Comparison of ENCODE assay signal across 26 mouse cellular contexts in the genomic region with DNA sequence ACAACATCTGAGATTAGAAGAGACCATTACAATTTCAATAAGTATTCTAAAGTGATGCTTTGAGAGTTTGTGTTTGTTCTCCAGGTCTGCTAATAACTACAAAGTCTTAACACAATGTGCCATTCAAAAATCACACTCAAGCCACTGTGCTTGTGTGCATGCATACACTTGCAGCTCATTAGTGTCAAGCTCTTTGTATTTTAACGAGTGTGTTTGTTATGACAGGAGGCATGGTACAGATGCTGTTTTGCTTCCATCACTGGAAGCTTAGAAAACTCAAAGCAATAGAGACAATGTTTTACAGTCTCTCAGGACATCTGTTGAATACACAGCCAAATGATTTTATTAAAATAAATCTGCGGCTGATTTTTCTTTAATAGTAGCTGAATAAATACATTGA.
DNase-seq lines count a peak whose midpoint lies in the region; ATAC-seq and TF ChIP-seq lines count a peak whose summit lies in the region.
"Had no signal": no experiment of that assay in that cellular context is flagged by ENCODE, and none has a peak within 500 bp of the region (broad histone marks: within the 10 kb centered on the region; RNA-seq: fewer than 3 reads in every experiment).

No protein-coding gene starts in this region.

- 26% methylated on average over 2 of the region's 2 CpGs for WGBS in forebrain, embryonic 14.5 days
- 38% methylated on average over 2 of the region's 2 CpGs for WGBS in forebrain, embryonic 13.5 days
- 23% methylated on average over 2 of the region's 2 CpGs for WGBS in forebrain, embryonic 16.5 days
- 51% methylated on average over 2 of the region's 2 CpGs for WGBS in forebrain, embryonic 12.5 days

- no peaks in the 10 kb centered on the region for H3K36me3 ChIP-seq in forebrain, embryonic 14.5 days (ENCODE audit: control insufficient read depth, insufficient read depth, low read length)
- no peaks in the 10 kb centered on the region for H3K36me3 ChIP-seq in forebrain, embryonic 13.5 days (ENCODE audit: poor library complexity, severe bottlenecking)
- H3K36me3 ChIP-seq in forebrain, embryonic 16.5 days (ENCODE audit: control insufficient read depth, insufficient read depth) = no peaks in the 10 kb centered on the region
- no peaks in the 10 kb centered on the region for H3K36me3 ChIP-seq in forebrain, embryonic 12.5 days (replicated peaks)
- H3K36me3 ChIP-seq: embryonic facial prominence, embryonic 13.5 days; embryonic facial prominence, embryonic 15.5 days; G1E had no signal

- TF ChIP-seq POLR2A in brain, embryonic 14.5 days (IDR thresholded peaks at IDR 0.05; ENCODE audit: borderline replicate concordance, extremely low read depth, insufficient read depth, insufficient read length, poor library complexity, severe bottlenecking) = no peak

- DNase-seq in forebrain, embryonic 14.5 days (ENCODE audit: low spot score) = peak; percentile 45
- peak; percentile 46 for DNase-seq in brain, embryonic 14.5 days (ENCODE audit: low read depth)
- peak; percentile 44 for DNase-seq in retina, postnatal 1 day
- no peak for DNase-seq in layer of hippocampus, adult 2 months (ENCODE audit: low spot score in 2 of 2)
- DNase-seq: adrenal gland, adult 8-10 months; adrenal gland, postnatal 14 days; adrenal gland, postnatal 36 days; B cell, adult 2 months; cerebellum, adult 11 months; cerebellum, adult 18-20 months; cerebellum, adult 8-10 months; cerebellum, adult 9-11 months; cerebellum, postnatal 14 days; cerebellum, postnatal 36 days; embryo, embryonic 11 days had no signal

- H3K4me3 ChIP-seq in forebrain, embryonic 14.5 days (ENCODE audit: low read depth, low read length) = no peak overlapping the region
- H3K4me3 ChIP-seq in forebrain, embryonic 13.5 days = no peak overlapping the region
- no peak overlapping the region for H3K4me3 ChIP-seq in forebrain, embryonic 16.5 days (replicated peaks; ENCODE audit: low read length)
- no peak overlapping the region for H3K4me3 ChIP-seq in forebrain, embryonic 12.5 days (replicated peaks)
- H3K4me3 ChIP-seq in layer of hippocampus, adult 2 months = no peak overlapping the region
- H3K4me3 ChIP-seq: embryonic facial prominence, embryonic 13.5 days; embryonic facial prominence, embryonic 15.5 days; erythroblast, embryonic 14.5 days had no signal

- TF ChIP-seq CTCF in brain, embryonic 14.5 days (IDR thresholded peaks at IDR 0.05; ENCODE audit: borderline replicate concordance, extremely low read depth, insufficient read depth, insufficient read length) = no peak
- TF ChIP-seq CTCF in layer of hippocampus, adult 2 months (conservative IDR thresholded peaks at IDR 0.05) = no peak

- ATAC-seq in forebrain, embryonic 14.5 days = peak; percentile 18; the same call in 1 of the 2 replicates
- ATAC-seq in forebrain, embryonic 13.5 days = no peak
- ATAC-seq in forebrain, embryonic 16.5 days = peak; percentile 77
- ATAC-seq in forebrain, embryonic 12.5 days (ENCODE audit: low FRiP score) = no peak
- ATAC-seq: activated CD4-positive, CD25-positive, alpha-beta regulatory T cell, adult 4 months; CD4-positive, CD25-positive, alpha-beta regulatory T cell, adult 4 months; Patski had no signal

- H3K9me3 ChIP-seq in forebrain, embryonic 14.5 days (replicated peaks; ENCODE audit: control insufficient read depth, low read length) = no peaks in the 10 kb centered on the region
- no peaks in the 10 kb centered on the region for H3K9me3 ChIP-seq in forebrain, embryonic 13.5 days (replicated peaks)
- H3K9me3 ChIP-seq in forebrain, embryonic 16.5 days (ENCODE audit: control insufficient read depth, low read length) = no peaks in the 10 kb centered on the region
- no peaks in the 10 kb centered on the region for H3K9me3 ChIP-seq in forebrain, embryonic 12.5 days
- H3K9me3 ChIP-seq: embryonic facial prominence, embryonic 13.5 days; embryonic facial prominence, embryonic 15.5 days; G1E had no signal

- H3K4me1 ChIP-seq in forebrain, embryonic 14.5 days (ENCODE audit: control insufficient read depth, insufficient read depth, low read length) = no peaks in the 10 kb centered on the region
- no peaks in the 10 kb centered on the region for H3K4me1 ChIP-seq in forebrain, embryonic 13.5 days
- H3K4me1 ChIP-seq in forebrain, embryonic 16.5 days (replicated peaks; ENCODE audit: control insufficient read depth, insufficient read depth, low read length) = no peaks in the 10 kb centered on the region
- H3K4me1 ChIP-seq in forebrain, embryonic 12.5 days = 0 out of 2 replicates have a peak, but pooled peaks cover 4% of the 10 kb centered on the region
- H3K4me1 ChIP-seq: embryonic facial prominence, embryonic 13.5 days; embryonic facial prominence, embryonic 15.5 days had no signal

- no peak overlapping the region for H3K27ac ChIP-seq in forebrain, embryonic 14.5 days (ENCODE audit: low read depth, low read length)
- H3K27ac ChIP-seq in forebrain, embryonic 13.5 days = no peak overlapping the region
- H3K27ac ChIP-seq in forebrain, embryonic 16.5 days (ENCODE audit: low read length) = no peak overlapping the region
- no peak overlapping the region for H3K27ac ChIP-seq in forebrain, embryonic 12.5 days
- H3K27ac ChIP-seq in layer of hippocampus, adult 2 months = no peak overlapping the region
- H3K27ac ChIP-seq: embryonic facial prominence, embryonic 13.5 days; embryonic facial prominence, embryonic 15.5 days had no signal

- H3K27me3 ChIP-seq in forebrain, embryonic 14.5 days (replicated peaks; ENCODE audit: control insufficient read depth, insufficient read depth, low read length) = no peaks in the 10 kb centered on the region
- no peaks in the 10 kb centered on the region for H3K27me3 ChIP-seq in forebrain, embryonic 13.5 days
- no peaks in the 10 kb centered on the region for H3K27me3 ChIP-seq in forebrain, embryonic 16.5 days (replicated peaks; ENCODE audit: control insufficient read depth, insufficient read depth, low read length)
- H3K27me3 ChIP-seq in forebrain, embryonic 12.5 days = no peaks in the 10 kb centered on the region
- H3K27me3 ChIP-seq: CH12.LX; embryonic facial prominence, embryonic 13.5 days; embryonic facial prominence, embryonic 15.5 days had no signal

- no peak overlapping the region for H3K9ac ChIP-seq in forebrain, embryonic 14.5 days (ENCODE audit: low read length)
- H3K9ac ChIP-seq in forebrain, embryonic 13.5 days = no peak overlapping the region
- no peak overlapping the region for H3K9ac ChIP-seq in forebrain, embryonic 16.5 days (replicated peaks; ENCODE audit: low read depth, low read length)
- H3K9ac ChIP-seq in forebrain, embryonic 12.5 days = no peak overlapping the region
- H3K9ac ChIP-seq: embryonic facial prominence, embryonic 13.5 days; embryonic facial prominence, embryonic 15.5 days had no signal

- no peak overlapping the region for H3K4me2 ChIP-seq in forebrain, embryonic 14.5 days (ENCODE audit: low read length)
- no peak overlapping the region for H3K4me2 ChIP-seq in forebrain, embryonic 13.5 days
- H3K4me2 ChIP-seq in forebrain, embryonic 16.5 days (ENCODE audit: low read length) = no peak overlapping the region
- H3K4me2 ChIP-seq in forebrain, embryonic 12.5 days = no peak overlapping the region
- H3K4me2 ChIP-seq: embryonic facial prominence, embryonic 13.5 days; embryonic facial prominence, embryonic 15.5 days had no signal

Comparison
In these comparisons a context has a peak if more than half of its experiments do, and no peak if none do; other contexts are left out.
1. ATAC-seq: peak in forebrain, embryonic 14.5 days (single experiment) and forebrain, embryonic 16.5 days (single experiment); none in forebrain, embryonic 13.5 days (single experiment) and forebrain, embryonic 12.5 days (single experiment).
2. DNase-seq: peak in forebrain, embryonic 14.5 days (single experiment), brain, embryonic 14.5 days (single experiment) and retina, postnatal 1 day (single experiment); none in layer of hippocampus, adult 2 months (0 of 2).